Mouse (Mus musculus): ENCODE results near the gene Tent4b.

The Tent4b gene

DNA sequence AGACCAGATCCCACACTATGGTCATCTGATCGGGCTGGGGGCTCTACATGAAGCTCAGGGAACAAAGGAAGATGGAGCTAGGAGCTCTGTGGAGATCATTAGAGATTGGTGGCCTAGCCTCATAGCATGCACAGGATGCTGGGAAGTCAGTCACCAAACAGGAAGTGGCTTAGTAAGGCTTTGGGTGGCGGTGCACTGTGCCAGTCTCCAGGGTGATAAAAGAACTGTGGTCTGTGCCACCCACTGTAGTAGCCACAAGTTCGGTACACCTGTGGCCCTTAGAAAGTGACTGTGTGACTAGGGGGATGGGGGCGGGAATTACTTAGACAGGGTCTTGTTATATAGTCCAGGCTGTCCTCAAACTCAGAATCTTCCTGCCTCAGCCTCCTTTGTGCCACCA lies 106.8 kb downstream of the Tent4b start:
- DNase-seq (ENCODE audit: low spot score) = no peak

DNA sequence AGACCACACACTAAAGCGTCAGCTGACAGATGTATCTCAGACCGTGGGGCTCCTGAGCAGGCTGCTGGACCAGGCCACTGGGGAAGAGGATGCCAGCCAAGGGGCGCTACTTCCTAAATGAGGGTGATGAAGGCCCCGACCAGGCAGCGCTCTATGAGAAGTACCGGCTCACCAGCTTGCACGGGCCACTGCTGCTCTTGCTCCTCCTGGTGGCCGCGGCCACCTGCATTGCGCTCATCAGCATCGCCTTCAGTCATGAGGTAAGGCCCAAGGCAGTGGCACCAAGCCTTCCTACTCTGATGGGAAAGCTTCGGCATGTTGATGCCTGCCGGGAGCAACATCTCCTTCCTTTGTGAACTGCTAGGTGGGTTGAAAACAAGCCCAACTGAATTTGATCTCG lies 107.5 kb downstream of the Tent4b start:
- no peak for DNase-seq (ENCODE audit: low spot score)

DNA sequence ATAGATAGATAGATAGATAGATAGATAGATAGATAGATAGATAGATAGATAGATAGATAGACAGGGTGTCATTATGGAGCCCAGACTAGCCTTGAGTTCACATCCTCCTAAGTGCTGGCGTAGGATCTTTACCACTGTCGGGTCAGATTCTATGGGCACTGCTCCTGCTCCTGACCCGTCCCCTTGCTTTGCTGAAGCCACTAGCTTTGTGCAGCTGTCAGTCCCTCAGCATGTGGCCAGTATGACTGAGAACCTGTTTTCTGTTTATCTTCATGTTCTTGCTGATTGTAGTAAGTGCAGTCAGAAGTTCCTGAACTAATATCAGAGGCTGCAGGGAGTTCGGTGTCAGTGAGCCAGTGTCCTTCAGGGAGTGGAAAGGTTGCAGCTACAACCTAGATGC lies 108.7 kb downstream of the Tent4b start:
- DNase-seq (ENCODE audit: low spot score) = no peak

Measured in ovary, postnatal 14 days (tissue).